Mouse (Mus musculus): ENCODE results near the gene Aes. TPM values are rescaled to one million over a fixed set of nuclear protein-coding genes. Genes with fewer than 3 reads are reported as not detected.

Gene Aes
- polyA plus RNA-seq, 2 experiments = 393 to 472 TPM

DNA sequence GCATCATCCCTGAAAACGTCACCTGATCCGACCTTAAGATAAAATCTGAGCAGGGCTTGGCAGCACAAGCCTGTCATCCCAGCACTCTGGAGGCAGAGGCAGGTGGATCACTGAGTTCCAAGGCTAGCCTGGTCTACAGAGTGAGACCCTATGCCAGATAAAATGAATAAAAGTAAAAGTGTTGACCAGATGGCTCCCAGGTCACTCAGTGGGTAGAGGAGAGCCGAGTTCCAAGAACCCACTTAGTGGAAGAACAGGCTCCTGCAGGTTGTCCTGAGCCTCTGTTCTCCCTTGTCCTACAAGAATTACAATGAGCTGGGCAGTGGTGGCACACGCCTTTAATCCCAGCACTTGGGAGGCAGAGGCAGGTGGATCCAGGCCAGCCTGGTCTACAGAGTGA lies 33.9 kb downstream of the Aes start:
- Histone ChIP-seq H3K36me3 (ENCODE audit: control insufficient read depth, insufficient read depth, low read length) (peaks cover 18% of the 10 kb centered on the region), H3K9ac (ENCODE audit: low read depth, low read length, severe bottlenecking) (no peak overlapping the region), H3K4me1 (ENCODE audit: control insufficient read depth, insufficient read depth, low read length) (peaks cover 33% of the 10 kb centered on the region), H3K4me2 (replicated peaks; ENCODE audit: low read depth, low read length, severe bottlenecking) (no peak overlapping the region), H3K27ac (replicated peaks; ENCODE audit: low read depth, low read length) (no peak overlapping the region), H3K9me3 (ENCODE audit: control insufficient read depth, low read length) (no peaks in the 10 kb centered on the region), H3K27me3 (ENCODE audit: control insufficient read depth, insufficient read depth, low read length) (no peaks in the 10 kb centered on the region), H3K4me3 (replicated peaks; ENCODE audit: low read length) (no peak overlapping the region)
- WGBS = 67% methylated on average over 4 of the region's 4 CpGs
- ATAC-seq (ENCODE audit: low FRiP score, low read depth) (no peak), DNase-seq (ENCODE audit: low spot score) (no peak)
- TF ChIP-seq POLR2A (IDR thresholded peaks at IDR 0.05; ENCODE audit: borderline replicate concordance, extremely low read depth, insufficient read depth, insufficient read length) = no peak

DNA sequence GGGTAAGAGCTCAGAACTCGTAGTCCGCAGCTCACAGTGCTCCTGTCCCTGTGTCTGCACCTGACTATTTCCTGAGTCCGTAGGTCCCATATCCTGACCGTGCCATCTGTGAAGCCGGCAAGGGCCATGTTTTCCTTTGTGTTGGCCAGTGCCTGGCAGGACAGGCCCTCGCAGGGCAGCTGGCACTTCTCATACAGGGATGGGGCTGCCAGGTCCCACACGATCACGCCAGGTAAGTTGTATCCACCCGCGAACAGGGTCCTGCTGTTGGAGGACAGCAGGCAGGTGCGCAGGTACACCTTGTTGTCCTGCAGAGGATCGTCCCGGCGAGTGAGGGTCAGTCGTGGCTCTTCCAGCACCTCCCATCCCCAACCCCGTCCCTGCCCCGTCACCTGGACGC lies 34.6 kb downstream of the Aes start:
- DNase-seq (ENCODE audit: low spot score) (no peak), ATAC-seq (ENCODE audit: low FRiP score, low read depth) (no peak)
- Histone ChIP-seq H3K27ac (replicated peaks; ENCODE audit: low read depth, low read length) (no peak overlapping the region), H3K27me3 (ENCODE audit: control insufficient read depth, insufficient read depth, low read length) (no peaks in the 10 kb centered on the region), H3K9me3 (ENCODE audit: control insufficient read depth, low read length) (no peaks in the 10 kb centered on the region), H3K9ac (ENCODE audit: low read depth, low read length, severe bottlenecking) (no peak overlapping the region), H3K4me1 (ENCODE audit: control insufficient read depth, insufficient read depth, low read length) (peaks cover 34% of the 10 kb centered on the region), H3K4me2 (replicated peaks; ENCODE audit: low read depth, low read length, severe bottlenecking) (no peak overlapping the region), H3K36me3 (ENCODE audit: control insufficient read depth, insufficient read depth, low read length) (peaks cover 12% of the 10 kb centered on the region), H3K4me3 (replicated peaks; ENCODE audit: low read length) (no peak overlapping the region)
- TF ChIP-seq POLR2A (IDR thresholded peaks at IDR 0.05; ENCODE audit: borderline replicate concordance, extremely low read depth, insufficient read depth, insufficient read length) = no peak
- WGBS = 65% methylated on average over 17 of the region's 18 CpGs

DNA sequence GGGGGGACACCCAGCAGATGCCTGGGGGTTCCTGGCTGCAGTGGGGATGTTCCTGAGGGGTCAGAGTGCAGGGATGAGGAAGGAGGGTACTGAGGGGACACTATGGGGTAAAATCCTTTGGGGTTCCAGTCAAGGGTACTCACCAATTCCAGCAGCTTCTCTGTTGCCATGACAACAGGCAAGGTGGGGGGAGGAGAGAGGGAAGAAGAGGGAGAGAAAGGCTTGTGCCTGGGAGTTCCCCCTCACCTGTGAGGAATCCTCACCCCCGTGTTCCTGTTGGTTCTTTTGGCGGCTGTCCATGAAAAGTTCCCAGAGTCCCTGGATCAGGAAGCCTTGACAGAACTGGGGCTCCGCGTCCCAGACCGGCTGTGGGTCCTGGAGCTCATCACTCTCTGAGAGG lies 36.3 kb downstream of the Aes start:
- Histone ChIP-seq H3K4me2 (replicated peaks; ENCODE audit: low read depth, low read length, severe bottlenecking) (peak overlapping the region; percentile 13; the same call in 1 of the 2 replicates), H3K27ac (replicated peaks; ENCODE audit: low read depth, low read length) (0 out of 2 replicates have a peak overlapping the region, but pooled peaks have one; percentile 75), H3K4me3 (replicated peaks; ENCODE audit: low read length) (no peak overlapping the region), H3K36me3 (ENCODE audit: control insufficient read depth, insufficient read depth, low read length) (0 out of 2 replicates have a peak, but pooled peaks cover 3% of the 10 kb centered on the region), H3K9me3 (ENCODE audit: control insufficient read depth, low read length) (no peaks in the 10 kb centered on the region), H3K9ac (ENCODE audit: low read depth, low read length, severe bottlenecking) (peak overlapping the region; percentile 0; the same call in 1 of the 2 replicates), H3K27me3 (ENCODE audit: control insufficient read depth, insufficient read depth, low read length) (no peaks in the 10 kb centered on the region), H3K4me1 (ENCODE audit: control insufficient read depth, insufficient read depth, low read length) (peaks cover 40% of the 10 kb centered on the region)
- DNase-seq (ENCODE audit: low spot score) (no peak), ATAC-seq (ENCODE audit: low FRiP score, low read depth) (no peak)
- no peak for TF ChIP-seq POLR2A (IDR thresholded peaks at IDR 0.05; ENCODE audit: borderline replicate concordance, extremely low read depth, insufficient read depth, insufficient read length)
- WGBS = 24% methylated on average over 5 of the region's 5 CpGs

DNA sequence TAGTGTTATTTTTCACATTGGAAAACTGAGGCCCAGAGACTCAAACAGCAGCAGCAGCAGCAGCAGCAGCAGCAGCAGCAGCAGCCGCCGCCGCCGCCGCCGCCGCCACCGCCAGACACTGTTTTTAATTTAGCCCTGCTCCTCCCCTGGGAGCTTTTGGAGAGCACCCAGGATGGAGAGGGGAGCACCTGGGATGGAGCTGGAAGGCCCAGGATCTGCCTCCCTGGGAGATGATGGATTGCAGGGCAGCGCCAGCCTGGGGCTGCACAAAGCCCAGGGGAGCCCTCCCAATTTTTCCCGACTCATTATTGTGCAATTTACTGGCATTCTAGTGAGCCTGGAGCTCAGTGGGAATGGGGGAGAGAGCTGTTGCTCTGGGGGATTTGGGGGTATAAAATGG lies 37.3 kb downstream of the Aes start:
- Histone ChIP-seq H3K4me2 (replicated peaks; ENCODE audit: low read depth, low read length, severe bottlenecking) (peak overlapping the region; percentile 40), H3K4me3 (replicated peaks; ENCODE audit: low read length) (peak overlapping the region; percentile 10), H3K4me1 (ENCODE audit: control insufficient read depth, insufficient read depth, low read length) (peaks cover 49% of the 10 kb centered on the region), H3K36me3 (ENCODE audit: control insufficient read depth, insufficient read depth, low read length) (no peaks in the 10 kb centered on the region), H3K27me3 (ENCODE audit: control insufficient read depth, insufficient read depth, low read length) (no peaks in the 10 kb centered on the region), H3K9ac (ENCODE audit: low read depth, low read length, severe bottlenecking) (peak overlapping the region; percentile 29), H3K27ac (replicated peaks; ENCODE audit: low read depth, low read length) (peak overlapping the region; percentile 75), H3K9me3 (ENCODE audit: control insufficient read depth, low read length) (no peaks in the 10 kb centered on the region)
- TF ChIP-seq POLR2A (IDR thresholded peaks at IDR 0.05; ENCODE audit: borderline replicate concordance, extremely low read depth, insufficient read depth, insufficient read length) = no peak
- 0% methylated on average over 10 of the region's 10 CpGs for WGBS
- no peak for ATAC-seq (ENCODE audit: low FRiP score, low read depth)
- peak; percentile 58 for DNase-seq (ENCODE audit: low spot score)

DNA sequence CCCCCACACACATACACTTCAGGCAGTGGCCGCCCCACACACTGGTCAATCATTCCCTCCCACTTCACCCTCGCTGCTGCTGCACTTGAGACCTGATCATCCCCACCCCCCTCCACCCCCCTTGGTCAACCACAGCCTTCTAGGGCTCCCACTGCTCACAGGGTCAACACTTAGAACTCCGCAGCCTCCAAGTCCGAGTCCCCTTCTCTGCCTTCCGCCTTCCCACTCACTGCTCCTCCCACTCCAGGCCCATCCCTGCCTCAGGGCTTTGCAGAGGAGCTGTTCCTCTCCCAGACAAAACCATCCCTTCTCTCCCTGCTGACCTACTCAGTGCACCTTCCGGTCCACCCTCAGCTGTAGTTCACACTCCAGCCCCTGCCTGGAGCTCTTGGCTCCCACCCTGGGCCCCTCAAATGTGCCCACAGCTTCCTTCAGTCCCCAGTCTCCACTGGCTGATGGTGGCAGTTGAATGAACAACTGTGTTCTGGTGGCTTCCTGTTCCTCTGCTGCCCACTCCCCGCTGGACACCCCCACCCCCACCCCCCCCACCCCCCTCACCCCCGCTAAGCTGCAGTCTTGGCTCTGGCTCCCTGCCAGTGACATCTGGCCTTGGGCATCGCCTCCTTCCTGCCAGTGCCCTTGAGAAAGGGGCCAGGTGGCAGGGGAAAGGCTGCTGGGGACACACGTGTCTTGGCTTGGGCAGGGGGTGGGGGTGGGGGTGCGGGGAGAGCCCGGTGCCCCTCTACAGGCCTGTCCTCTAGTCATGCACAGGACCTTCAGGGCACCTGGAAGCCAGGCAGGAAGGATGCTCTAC lies 38.1 kb downstream of the Aes start:
- Histone ChIP-seq H3K4me2 (replicated peaks; ENCODE audit: low read depth, low read length, severe bottlenecking) (peak overlapping the region; percentile 40), H3K36me3 (ENCODE audit: control insufficient read depth, insufficient read depth, low read length) (no peaks in the 10 kb centered on the region), H3K4me1 (ENCODE audit: control insufficient read depth, insufficient read depth, low read length) (peaks cover 50% of the 10 kb centered on the region), H3K4me3 (replicated peaks; ENCODE audit: low read length) (peak overlapping the region; percentile 10; the same call in 1 of the 2 replicates), H3K27me3 (ENCODE audit: control insufficient read depth, insufficient read depth, low read length) (no peaks in the 10 kb centered on the region), H3K27ac (replicated peaks; ENCODE audit: low read depth, low read length) (peak overlapping the region; percentile 75), H3K9ac (ENCODE audit: low read depth, low read length, severe bottlenecking) (peak overlapping the region; percentile 25), H3K9me3 (ENCODE audit: control insufficient read depth, low read length) (no peaks in the 10 kb centered on the region)
- DNase-seq (ENCODE audit: low spot score) = peak; percentile 38
- 3% methylated on average over 11 of the region's 12 CpGs for WGBS
- no peak for TF ChIP-seq POLR2A (IDR thresholded peaks at IDR 0.05; ENCODE audit: borderline replicate concordance, extremely low read depth, insufficient read depth, insufficient read length)
- ATAC-seq (ENCODE audit: low FRiP score, low read depth) = peak; percentile 23

All from limb, embryonic 14.5 days (tissue).